Mouse (Mus musculus) thymus, adult 2 months (tissue): ENCODE measurements at regions not wholly inside any gene's neighbourhood (a gene's known extent, or its start where the extent isn't known, plus 50 kb on each side); places are given as distances from the start of the nearest gene placed in this dataset.

Experiments
- DNase-seq: peaks from one replicate; pipeline ENCODE4 v3.0.0; 2021
- H3K27ac ChIP-seq: fragments of 200-500 bp; 2 replicates; pipeline ENCODE4 v1.5.1; 2012; ENCODE audit warnings: low read length, control low read depth; ENCODE audit not compliant: control insufficient read depth, insufficient read depth
- H3K27me3 ChIP-seq: fragments of 200-500 bp; 2 replicates; pipeline ENCODE4 v1.6.1; 2012; ENCODE audit warnings: mild to moderate bottlenecking, low read length, moderate library complexity, mixed read lengths; ENCODE audit not compliant: control insufficient read depth, insufficient read depth
- H3K36me3 ChIP-seq: fragments of 200-500 bp; 2 replicates; pipeline ENCODE4 v1.6.1; 2012; ENCODE audit warnings: mild to moderate bottlenecking, low read length, moderate library complexity; ENCODE audit not compliant: control insufficient read depth, insufficient read depth
- H3K4me1 ChIP-seq: fragments of 200-500 bp; replicated peaks from 2 replicates; pipeline ENCODE4 v1.6.1; 2012; ENCODE audit warnings: low read length; ENCODE audit not compliant: control insufficient read depth, insufficient read depth
- H3K4me3 ChIP-seq: fragments of 200-500 bp; 2 replicates; pipeline ENCODE4 v1.5.1; 2012; ENCODE audit warnings: mild to moderate bottlenecking, low read length, control low read depth, moderate library complexity; ENCODE audit not compliant: control insufficient read depth, insufficient read depth
- CTCF ChIP-seq: fragments of 200-500 bp; IDR thresholded peaks from 2 replicates; pipeline ENCODE4 v1.5.1; 2012; ENCODE audit warnings: mild to moderate bottlenecking, control low read depth, low read length, moderate library complexity, borderline replicate concordance; ENCODE audit not compliant: control insufficient read depth, poor library complexity, insufficient read depth; ENCODE audit errors: extremely low read depth
- POLR2A ChIP-seq: fragments of 200-500 bp; IDR thresholded peaks from 2 replicates; pipeline ENCODE4 v1.6.1; 2012; ENCODE audit warnings: mild to moderate bottlenecking, low read length, control low read depth, moderate library complexity; ENCODE audit not compliant: control insufficient read depth, poor library complexity, insufficient read depth; ENCODE audit errors: extremely low read depth
- WGBS: fragments of 180-500 bp; shearing (Covaris S2); methylation state at CpG from one replicate; pipeline ENCODE4 v1.1.7; 2018; 5-methylcytosine and 5-hydroxymethylcytosine counted together

DNA sequence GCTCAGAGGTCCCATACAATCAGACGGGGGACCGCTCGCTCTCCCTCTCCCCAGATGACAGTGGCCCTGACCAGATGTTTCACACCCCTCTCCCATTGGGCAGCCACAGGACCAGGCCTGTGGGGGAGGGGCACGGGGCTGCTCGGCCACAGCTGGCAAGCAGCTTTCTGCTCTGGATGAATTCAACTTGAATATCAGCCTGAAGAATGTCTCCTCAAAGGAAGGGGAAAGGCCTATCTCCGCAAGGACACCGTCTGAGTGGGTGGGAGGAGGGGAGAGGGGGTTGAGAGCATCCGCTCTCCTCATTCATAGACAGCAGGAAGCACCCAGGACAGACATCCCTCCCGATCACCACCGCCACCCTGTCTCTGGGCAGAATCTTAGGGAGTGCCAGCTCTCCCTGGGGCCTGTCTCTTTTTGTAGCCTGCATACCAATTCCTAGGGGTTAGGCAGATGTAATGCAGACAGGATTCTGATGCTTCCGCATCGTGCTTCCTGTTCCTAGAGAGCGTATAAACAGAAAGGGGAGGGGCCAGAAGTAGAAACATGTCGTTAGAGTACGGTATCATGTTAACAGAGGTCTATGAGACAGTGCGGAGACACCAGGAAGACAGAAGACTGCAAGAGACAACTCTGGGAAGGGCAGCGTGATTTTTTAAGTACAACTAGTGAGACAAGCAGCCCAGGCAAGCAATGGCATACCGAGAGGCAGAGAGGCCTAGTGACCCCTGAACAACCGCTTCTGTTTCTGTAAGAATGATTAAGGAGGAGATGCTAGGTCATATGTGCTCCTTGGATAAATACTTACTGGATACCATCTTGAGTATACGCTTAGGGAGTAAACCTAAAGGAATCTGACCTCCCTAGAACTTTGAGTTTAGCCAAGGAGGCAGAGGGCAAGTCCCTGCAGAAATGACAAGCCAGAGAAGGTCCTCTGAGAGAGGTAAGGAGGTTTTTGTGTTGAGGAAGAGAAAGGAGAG lies 190.8 kb downstream of the Msrb3 start:
- TF ChIP-seq CTCF (no peak), POLR2A (no peak)
- H3K36me3 ChIP-seq = no peaks in the 10 kb centered on the region
- H3K27ac ChIP-seq = no peak overlapping the region
- no peak overlapping the region for H3K4me3 ChIP-seq
- H3K27me3 ChIP-seq = no peaks in the 10 kb centered on the region
- no peak for DNase-seq
- no peaks in the 10 kb centered on the region; the same call in 1 of the 2 replicates for H3K4me1 ChIP-seq
- WGBS = 72% methylated on average over 20 of the region's 20 CpGs

- H3K27me3 ChIP-seq = no peaks in the 10 kb centered on the region
- no peaks in the 10 kb centered on the region for H3K36me3 ChIP-seq
- TF ChIP-seq CTCF (no peak), POLR2A (no peak)
- WGBS = 83% methylated on average over 7 of the region's 7 CpGs
- no peak for DNase-seq
- no peak overlapping the region for H3K27ac ChIP-seq
- H3K4me3 ChIP-seq = no peak overlapping the region
- peaks cover 2% of the 10 kb centered on the region; the same call in 1 of the 2 replicates for H3K4me1 ChIP-seq
These were observed 192.1 kb downstream of the Msrb3 start for GRCm38 (mm10) chr10:120706684-120707290.

DNA sequence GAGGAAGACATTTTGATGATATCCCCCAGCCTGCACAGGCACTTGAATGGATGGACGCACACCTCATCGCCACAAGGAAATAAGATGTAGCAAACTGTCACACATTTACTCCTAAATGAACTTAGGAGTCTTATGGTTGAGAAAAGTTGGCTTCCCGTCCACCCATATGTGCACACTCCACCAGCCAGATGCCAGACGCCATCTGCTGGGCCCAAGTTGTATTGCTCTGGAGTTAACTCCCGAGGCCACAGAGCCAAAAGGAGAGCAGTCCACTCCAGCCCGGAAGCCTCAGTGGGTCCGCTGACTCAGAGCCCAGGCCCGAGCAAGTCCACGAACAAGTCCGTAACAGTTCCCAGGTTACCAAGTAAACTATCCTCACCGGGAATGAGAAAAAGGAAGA lies 197.1 kb downstream of the Msrb3 start:
- H3K27ac ChIP-seq = no peak overlapping the region

DNA sequence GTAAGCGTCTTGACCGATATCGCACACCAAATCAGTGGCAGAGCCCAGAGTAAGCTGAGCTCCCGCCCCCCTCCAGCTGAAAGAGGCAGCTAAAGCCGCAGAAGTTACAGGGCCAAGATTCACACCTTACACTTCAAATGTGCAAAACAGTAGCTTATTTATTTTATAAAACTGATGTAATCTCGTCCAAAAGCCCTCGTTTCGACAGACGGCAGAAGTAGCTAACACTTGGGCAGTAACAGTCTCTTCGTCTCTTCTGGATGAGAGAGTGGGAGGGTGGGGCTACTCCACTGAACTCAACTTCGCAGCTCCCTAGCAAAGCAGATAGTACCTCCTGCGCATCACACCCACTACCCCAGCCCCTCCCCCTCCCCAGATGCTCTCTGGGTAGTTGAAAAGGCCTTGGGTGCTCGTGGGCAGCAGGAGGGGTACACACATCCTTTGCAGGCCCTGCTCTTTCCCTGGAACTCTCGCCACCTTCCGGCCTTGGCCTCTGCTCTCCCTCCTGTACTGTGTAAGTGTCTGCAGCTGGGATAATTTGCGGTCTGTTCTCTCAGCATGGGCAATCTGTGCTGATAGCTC lies 201.5 kb downstream of the Msrb3 start:
- peak; percentile 6 for DNase-seq
- Histone ChIP-seq H3K36me3 (no peaks in the 10 kb centered on the region), H3K4me1 (peaks cover 7% of the 10 kb centered on the region), H3K27me3 (no peaks in the 10 kb centered on the region), H3K27ac (no peak overlapping the region), H3K4me3 (no peak overlapping the region)
- TF ChIP-seq CTCF (no peak), POLR2A (no peak)
- WGBS = 54% methylated on average over 16 of the region's 16 CpGs

More for the DNA sequence above, 197.1 kb downstream of the Msrb3 start:
- 5% methylated on average over 11 of the region's 11 CpGs for WGBS
- DNase-seq = peak; percentile 75
- Histone ChIP-seq H3K4me3 (no peak overlapping the region), H3K27me3 (no peaks in the 10 kb centered on the region), H3K4me1 (peaks cover 7% of the 10 kb centered on the region), H3K36me3 (no peaks in the 10 kb centered on the region)
- TF ChIP-seq POLR2A (no peak), CTCF (peak; percentile 77; the same call in 1 of the 2 replicates)

DNA sequence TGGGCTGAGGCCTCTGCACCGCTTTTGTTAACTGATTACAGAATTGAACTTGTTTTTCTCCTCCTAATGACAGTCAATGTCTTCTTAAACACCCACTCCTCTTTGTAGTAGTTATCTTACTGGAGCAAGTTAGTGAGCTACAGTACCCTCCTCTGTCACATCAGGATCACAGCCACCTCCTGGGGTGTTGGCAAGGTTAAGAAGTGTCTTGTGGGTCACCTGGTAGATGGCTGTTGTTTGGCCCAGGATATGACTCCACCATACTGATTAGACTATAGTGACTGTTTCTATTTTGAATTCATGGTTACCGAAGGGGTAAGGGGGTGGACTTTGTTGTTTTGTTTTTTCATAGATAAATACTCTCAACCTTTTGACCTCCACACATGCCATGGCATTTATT lies 202.4 kb downstream of the Msrb3 start:
- peaks cover 5% of the 10 kb centered on the region for H3K4me1 ChIP-seq
- WGBS = 81% methylated on average over 2 of the region's 2 CpGs
- H3K27ac ChIP-seq = no peak overlapping the region
- TF ChIP-seq POLR2A = no peak
- TF ChIP-seq CTCF = no peak
- no peak for DNase-seq
- H3K27me3 ChIP-seq = no peaks in the 10 kb centered on the region
- H3K4me3 ChIP-seq = no peak overlapping the region
- H3K36me3 ChIP-seq = no peaks in the 10 kb centered on the region

DNA sequence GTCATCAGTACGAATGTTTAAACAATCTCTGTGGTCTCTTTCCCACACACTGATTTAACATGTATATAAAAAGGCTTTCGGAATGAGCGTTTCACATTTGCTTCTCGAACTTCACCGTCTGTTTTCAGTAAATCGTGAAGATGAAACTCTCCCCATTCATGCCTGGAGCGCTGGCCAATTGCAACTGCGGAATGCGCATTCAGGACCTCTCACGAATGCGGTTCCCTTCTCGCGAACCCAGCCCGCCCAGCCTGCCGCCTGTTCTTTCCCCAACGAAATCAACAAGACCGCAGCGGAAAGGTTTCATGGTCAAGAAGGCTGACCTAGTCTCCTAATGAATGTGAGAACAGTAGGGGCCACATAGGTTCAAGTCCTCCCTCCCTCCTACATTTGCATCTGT lies 204.4 kb downstream of the Msrb3 start:
- 53% methylated on average over 18 of the region's 18 CpGs for WGBS
- Histone ChIP-seq H3K4me1 (peaks cover 5% of the 10 kb centered on the region), H3K36me3 (no peaks in the 10 kb centered on the region), H3K27ac (no peak overlapping the region), H3K4me3 (no peak overlapping the region), H3K27me3 (no peaks in the 10 kb centered on the region)
- no peak for TF ChIP-seq POLR2A
- no peak for TF ChIP-seq CTCF
- no peak for DNase-seq
